Mouse (Mus musculus): ENCODE results near the gene Tmco5. TPM values are rescaled to one million over a fixed set of nuclear protein-coding genes. Genes with fewer than 3 reads are reported as not detected.
A peak's percentile ranks its signal among the peaks of the same experiment; 100 is the strongest.

Gene Tmco5
- not detected in 2 replicates for polyA plus RNA-seq (2015; fragmentation: Nextera tagmentation; extraction: Ambion mirVana)

DNA sequence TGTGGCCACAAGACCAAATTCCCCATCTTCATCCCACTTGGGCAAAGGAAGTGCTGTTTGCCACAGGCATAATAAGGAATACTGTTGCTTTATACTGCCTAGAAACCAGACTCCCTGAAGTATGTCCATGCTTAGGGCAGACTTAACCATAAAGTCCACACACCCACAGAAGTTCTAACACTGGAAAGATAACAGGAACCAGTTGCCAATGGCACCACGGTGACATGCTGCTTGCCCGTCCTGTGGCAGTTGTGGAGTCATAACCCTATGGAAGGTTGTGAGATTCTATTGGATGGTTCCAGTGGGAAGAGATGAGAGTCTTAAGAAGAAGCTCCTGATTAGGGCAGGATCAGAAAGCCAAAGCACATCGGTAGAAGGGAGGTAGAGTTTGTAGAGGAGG, at the start of gene Tmco5:
Tmco5 (plus strand) TSS at position 301 of the 400 bp plus-strand sequence.
- no peak within 1 kb of the TSS for H3K27ac ChIP-seq
- H3K4me3 ChIP-seq, result no peak within 1 kb of the TSS
- no peak within 1 kb of the TSS for H3K9ac ChIP-seq
- WGBS, result 78% methylated on average over 3 of the region's 3 CpGs
- H3K36me3 ChIP-seq, result no peaks in the 10 kb centered on the region
- H3K9me3 ChIP-seq (replicated peaks), result no peaks in the 10 kb centered on the region
- ATAC-seq (replicated peaks; ENCODE audit: insufficient number of reproducible peaks, insufficient read depth, low FRiP score, low read depth), result no peak
- H3K27me3 ChIP-seq, result no peaks in the 10 kb centered on the region
- no peaks in the 10 kb centered on the region for H3K4me1 ChIP-seq (replicated peaks)
- H3K4me2 ChIP-seq, result no peak within 1 kb of the TSS

DNA sequence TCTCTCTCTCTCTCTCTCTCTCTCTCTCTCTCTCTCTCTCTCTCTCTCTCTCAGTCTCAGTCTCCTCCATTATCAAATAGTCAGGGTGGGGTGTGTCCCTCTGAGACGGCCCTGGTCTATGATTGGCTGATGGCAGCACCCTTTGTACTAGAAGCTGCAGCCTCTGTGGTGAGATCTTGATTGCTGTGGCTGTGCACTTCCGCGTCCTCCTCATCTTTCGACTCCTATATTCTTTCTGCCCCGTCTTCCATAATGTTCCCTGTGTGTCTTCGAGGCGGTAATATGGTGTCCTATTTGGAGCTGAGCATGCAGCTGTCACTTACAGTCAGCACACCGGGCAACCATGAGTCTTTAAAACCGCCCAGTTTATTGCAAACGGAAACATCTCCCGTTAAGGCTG, 46.6 kb upstream of the Tmco5 start:
- no peaks in the 10 kb centered on the region for H3K9me3 ChIP-seq (replicated peaks)
- no peaks in the 10 kb centered on the region for H3K4me1 ChIP-seq (replicated peaks)
- no peak for ATAC-seq (replicated peaks; ENCODE audit: insufficient number of reproducible peaks, insufficient read depth, low FRiP score, low read depth)
- no peak overlapping the region for H3K9ac ChIP-seq
- no peak overlapping the region for H3K4me2 ChIP-seq
- no peaks in the 10 kb centered on the region for H3K27me3 ChIP-seq
- no peak overlapping the region for H3K27ac ChIP-seq
- 78% methylated on average over 11 of the region's 11 CpGs for WGBS
- no peak overlapping the region for H3K4me3 ChIP-seq
- no peaks in the 10 kb centered on the region for H3K36me3 ChIP-seq

DNA sequence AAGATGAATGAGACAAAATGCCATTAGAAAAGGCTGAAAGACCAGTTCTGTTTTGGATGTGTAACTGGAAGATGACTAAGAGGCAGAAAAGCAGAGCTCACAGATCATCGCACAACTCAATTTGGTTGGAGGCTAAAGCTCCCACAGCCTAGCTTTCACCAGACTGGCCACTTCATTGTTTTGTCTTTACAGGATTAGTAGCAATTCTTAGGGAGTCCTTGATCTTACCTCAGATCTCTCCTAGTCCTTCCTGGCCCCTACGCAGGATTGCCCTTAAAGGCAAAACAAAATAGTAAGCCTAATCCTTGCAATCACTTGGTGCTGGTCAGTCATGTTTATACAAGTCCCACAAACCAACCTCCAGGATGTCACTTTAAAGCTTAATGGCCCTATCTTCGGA, 40.7 kb upstream of the Tmco5 start:
- ATAC-seq (replicated peaks; ENCODE audit: insufficient number of reproducible peaks, insufficient read depth, low FRiP score, low read depth), result no peak
- no peaks in the 10 kb centered on the region for H3K4me1 ChIP-seq (replicated peaks)
- H3K4me3 ChIP-seq, result no peak overlapping the region
- H3K36me3 ChIP-seq, result no peaks in the 10 kb centered on the region
- no peak overlapping the region for H3K4me2 ChIP-seq
- H3K9me3 ChIP-seq (replicated peaks), result no peaks in the 10 kb centered on the region
- 59% methylated on average over 3 of the region's 3 CpGs for WGBS
- no peaks in the 10 kb centered on the region for H3K27me3 ChIP-seq
- H3K27ac ChIP-seq, result no peak overlapping the region
- no peak overlapping the region for H3K9ac ChIP-seq

DNA sequence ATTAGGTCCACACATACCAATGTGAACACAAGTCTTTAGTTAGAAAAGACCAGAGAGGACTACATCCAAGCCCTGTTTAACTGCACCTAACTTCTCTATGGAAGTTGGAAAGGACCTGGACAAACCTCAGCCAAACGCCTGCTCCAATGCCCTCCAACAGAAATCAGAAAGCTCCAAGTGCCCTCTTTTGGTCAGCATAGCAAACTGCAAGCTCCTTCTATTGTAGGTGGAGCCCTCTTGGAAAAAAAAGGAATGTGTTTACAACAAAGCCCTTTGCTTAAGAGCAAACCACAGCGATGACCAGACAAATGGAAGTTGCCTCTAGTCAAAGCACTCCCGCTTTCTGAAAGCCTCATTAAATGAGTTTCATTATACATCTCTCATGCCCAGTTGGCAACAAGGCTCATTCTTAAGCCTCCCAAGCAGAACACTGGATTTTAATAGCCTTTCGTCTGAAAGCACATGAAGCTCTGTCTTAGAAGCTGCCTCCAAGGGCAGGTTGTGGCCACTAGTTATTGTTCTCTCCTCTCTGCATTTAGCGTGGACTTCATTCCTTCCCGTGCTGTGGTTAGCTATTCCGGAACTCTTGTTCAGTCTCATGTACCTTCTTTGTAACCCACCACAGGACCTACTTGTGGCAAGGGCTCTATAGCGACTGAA, 39.8 kb upstream of the Tmco5 start:
- no peak overlapping the region for H3K9ac ChIP-seq
- no peaks in the 10 kb centered on the region for H3K36me3 ChIP-seq
- WGBS, result 39% methylated on average over 8 of the region's 8 CpGs
- peak overlapping the region; percentile 1; the same call in 1 of the 2 replicates for H3K4me2 ChIP-seq
- H3K27ac ChIP-seq, result no peak overlapping the region
- H3K27me3 ChIP-seq, result no peaks in the 10 kb centered on the region
- no peak for ATAC-seq (replicated peaks; ENCODE audit: insufficient number of reproducible peaks, insufficient read depth, low FRiP score, low read depth)
- no peaks in the 10 kb centered on the region for H3K4me1 ChIP-seq (replicated peaks)
- H3K9me3 ChIP-seq (replicated peaks), result no peaks in the 10 kb centered on the region
- H3K4me3 ChIP-seq, result no peak overlapping the region

DNA sequence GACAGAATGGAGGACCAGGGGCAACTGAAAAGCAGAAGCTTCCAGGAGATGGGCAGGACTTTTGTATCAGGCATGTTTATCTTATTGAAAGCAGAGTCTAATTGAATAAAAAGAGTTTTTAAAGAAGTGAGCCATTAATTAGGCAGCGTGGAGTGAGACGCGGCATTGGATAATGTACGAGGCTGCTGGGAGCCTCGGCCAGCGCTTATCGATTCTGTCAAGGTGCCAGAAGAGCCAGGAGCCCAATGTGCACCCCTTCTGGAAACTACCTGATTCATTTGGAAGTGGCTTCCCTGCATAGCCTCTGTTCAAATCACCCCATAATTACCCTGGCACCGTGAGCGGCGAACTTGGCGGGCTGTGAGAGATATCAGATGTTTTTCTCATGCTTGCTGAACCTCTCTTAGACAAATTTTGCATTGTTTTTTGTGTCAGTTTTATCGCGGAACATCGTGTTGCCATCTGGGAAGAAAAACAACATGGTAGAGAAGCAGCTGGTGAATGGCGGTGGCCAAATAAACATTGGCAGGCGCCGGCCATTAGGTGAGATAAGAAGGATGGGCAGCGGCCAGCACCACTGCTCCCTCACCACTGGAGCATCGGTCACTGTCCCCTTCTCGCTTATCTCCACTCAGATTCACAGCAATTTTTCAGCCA, 28.4 kb upstream of the Tmco5 start:
- Histone ChIP-seq H3K4me1 (replicated peaks) (peaks cover 8% of the 10 kb centered on the region), H3K27me3 (no peaks in the 10 kb centered on the region), H3K4me2 (no peak overlapping the region), H3K9ac (no peak overlapping the region), H3K9me3 (replicated peaks) (no peaks in the 10 kb centered on the region), H3K36me3 (no peaks in the 10 kb centered on the region), H3K27ac (no peak overlapping the region), H3K4me3 (no peak overlapping the region)
- ATAC-seq (replicated peaks; ENCODE audit: insufficient number of reproducible peaks, insufficient read depth, low FRiP score, low read depth), result no peak
- 68% methylated on average over 20 of the region's 20 CpGs for WGBS

DNA sequence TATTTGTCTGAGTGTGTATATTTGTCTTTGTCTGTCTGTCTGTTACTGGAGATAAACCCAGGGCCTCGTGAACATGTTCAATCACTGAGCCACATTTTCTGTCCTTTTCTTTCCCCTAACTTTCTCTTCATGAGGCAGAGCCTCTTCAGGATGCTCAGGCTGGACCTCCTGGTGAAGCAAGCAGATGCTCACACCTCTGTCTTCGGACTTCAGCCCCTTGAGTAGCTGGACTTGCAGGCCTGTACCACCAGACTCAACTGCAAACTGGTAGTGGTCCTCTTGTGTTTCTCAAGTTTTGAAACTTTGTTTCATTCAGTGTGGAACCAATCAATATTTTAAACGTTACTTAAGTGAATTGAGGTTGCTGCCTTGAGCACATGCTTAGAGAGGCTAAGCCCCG, 27.1 kb upstream of the Tmco5 start:
- no peak overlapping the region for H3K9ac ChIP-seq
- H3K27ac ChIP-seq, result no peak overlapping the region
- no peaks in the 10 kb centered on the region for H3K27me3 ChIP-seq
- peaks cover 8% of the 10 kb centered on the region for H3K4me1 ChIP-seq (replicated peaks)
- H3K4me3 ChIP-seq, result no peak overlapping the region
- H3K9me3 ChIP-seq (replicated peaks), result no peaks in the 10 kb centered on the region
- no peak for ATAC-seq (replicated peaks; ENCODE audit: insufficient number of reproducible peaks, insufficient read depth, low FRiP score, low read depth)
- H3K4me2 ChIP-seq, result no peak overlapping the region
- H3K36me3 ChIP-seq, result no peaks in the 10 kb centered on the region
- 67% methylated on average over 4 of the region's 4 CpGs for WGBS

DNA sequence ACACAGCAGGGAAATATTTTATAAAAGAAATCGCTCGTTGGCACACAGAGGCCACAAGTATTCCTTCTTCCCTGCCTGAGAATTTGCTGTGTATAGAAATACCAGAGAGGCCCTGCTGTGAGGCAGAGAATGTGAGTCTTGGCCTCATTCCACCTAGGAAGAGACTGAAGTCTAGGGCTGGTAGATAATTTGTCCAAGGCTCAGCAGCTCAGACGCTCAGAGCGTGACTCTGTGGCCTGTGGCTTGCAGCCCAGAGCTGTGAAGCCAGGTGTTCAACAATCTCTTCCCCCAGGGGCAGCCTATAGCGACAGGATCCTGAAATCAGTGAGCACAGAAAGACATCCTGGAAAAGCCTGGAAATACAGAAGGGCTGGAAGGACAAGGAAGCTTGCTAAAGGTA, 26.2 kb upstream of the Tmco5 start:
- no peak overlapping the region for H3K4me2 ChIP-seq
- peak; percentile 66 for ATAC-seq (replicated peaks; ENCODE audit: insufficient number of reproducible peaks, insufficient read depth, low FRiP score, low read depth)
- H3K4me3 ChIP-seq, result no peak overlapping the region
- H3K27me3 ChIP-seq, result no peaks in the 10 kb centered on the region
- no peak overlapping the region for H3K9ac ChIP-seq
- H3K4me1 ChIP-seq (replicated peaks), result peaks cover 8% of the 10 kb centered on the region
- no peaks in the 10 kb centered on the region for H3K36me3 ChIP-seq
- peak overlapping the region; percentile 40 for H3K27ac ChIP-seq
- no peaks in the 10 kb centered on the region for H3K9me3 ChIP-seq (replicated peaks)
- 10% methylated on average over 5 of the region's 5 CpGs for WGBS

DNA sequence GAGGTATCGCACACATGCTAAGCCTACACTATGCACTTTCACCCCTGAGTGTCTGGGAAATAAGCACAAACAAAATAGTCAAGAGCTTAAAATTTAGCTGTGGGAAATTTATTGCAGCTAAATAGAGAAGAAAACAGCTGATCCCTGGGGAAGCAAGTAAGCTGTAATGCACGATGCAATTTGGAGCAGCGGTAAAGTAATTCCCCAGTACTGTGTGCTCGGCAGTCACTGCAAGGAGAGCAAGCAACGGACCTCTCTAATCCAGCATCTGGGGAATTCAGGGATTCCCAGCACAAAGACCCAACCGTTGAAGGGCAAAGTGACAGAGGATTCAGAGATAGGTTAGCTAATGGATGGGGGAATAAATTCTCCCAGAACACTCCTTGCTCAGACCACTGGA, 19.8 kb upstream of the Tmco5 start:
- Histone ChIP-seq H3K9me3 (replicated peaks) (no peaks in the 10 kb centered on the region), H3K4me2 (no peak overlapping the region), H3K27me3 (no peaks in the 10 kb centered on the region), H3K27ac (no peak overlapping the region), H3K36me3 (no peaks in the 10 kb centered on the region), H3K4me3 (no peak overlapping the region), H3K4me1 (replicated peaks) (no peaks in the 10 kb centered on the region), H3K9ac (no peak overlapping the region)
- no peak for ATAC-seq (replicated peaks; ENCODE audit: insufficient number of reproducible peaks, insufficient read depth, low FRiP score, low read depth)
- whole genome bisulfite sequencing, result 69% methylated on average over 6 of the region's 6 CpGs

DNA sequence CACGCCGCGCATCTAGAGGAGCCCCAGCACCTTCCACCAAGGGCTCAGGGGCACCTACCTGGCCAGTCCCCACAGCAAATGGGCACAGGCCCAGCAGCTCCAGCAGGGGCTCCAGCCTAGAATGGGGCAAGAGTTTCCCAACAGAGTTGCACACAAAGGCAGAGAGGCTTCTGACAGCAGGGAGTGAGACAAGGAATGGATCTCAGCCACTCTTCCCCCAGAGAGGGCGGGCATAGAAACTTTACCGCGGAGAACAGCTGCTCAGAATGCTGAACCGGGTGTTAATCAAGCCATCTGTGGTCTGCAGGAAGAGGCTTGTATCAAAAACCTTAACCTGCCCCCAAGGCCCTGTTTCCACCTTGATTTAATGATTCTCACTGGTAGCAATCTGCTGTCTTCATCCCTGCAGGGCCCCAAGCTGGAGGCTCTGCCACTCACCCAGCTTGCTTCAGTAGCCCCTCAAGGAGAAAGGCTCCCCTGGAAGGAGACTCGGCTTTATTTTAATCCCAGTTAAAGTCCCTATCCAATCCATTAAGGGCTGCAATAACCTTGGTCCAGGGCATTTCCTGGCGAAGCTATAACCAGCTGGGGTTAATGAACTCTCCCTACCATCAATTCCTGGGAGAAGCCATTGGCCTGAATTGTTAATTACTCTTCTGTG, 1.4 kb upstream of the Tmco5 start:
- Histone ChIP-seq H3K4me3 (no peak overlapping the region), H3K27me3 (no peaks in the 10 kb centered on the region), H3K27ac (no peak overlapping the region), H3K4me2 (no peak overlapping the region), H3K4me1 (replicated peaks) (no peaks in the 10 kb centered on the region), H3K9ac (no peak overlapping the region), H3K9me3 (replicated peaks) (no peaks in the 10 kb centered on the region), H3K36me3 (no peaks in the 10 kb centered on the region)
- ATAC-seq (replicated peaks; ENCODE audit: insufficient number of reproducible peaks, insufficient read depth, low FRiP score, low read depth), result no peak
- WGBS, result 51% methylated on average over 9 of the region's 9 CpGs

DNA sequence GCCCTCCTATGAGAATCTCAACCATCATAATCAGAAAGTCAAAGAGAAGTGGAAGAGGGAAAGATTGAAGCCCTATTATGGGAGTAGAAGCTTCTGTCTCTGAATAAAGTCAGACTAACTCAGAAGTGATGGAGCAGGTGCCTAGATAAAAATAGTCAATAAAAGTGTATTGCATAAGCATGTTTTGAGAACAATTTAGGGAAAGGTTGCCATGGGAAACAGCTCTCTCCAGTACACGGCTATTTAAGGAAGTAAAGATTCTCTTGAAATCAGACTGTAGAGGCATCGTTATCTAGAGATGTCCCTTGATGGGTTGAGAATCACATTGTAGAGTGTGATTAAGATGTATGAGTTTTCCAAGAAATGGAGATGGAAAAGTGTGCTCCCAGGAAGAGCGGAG, 1.2 kb downstream of the Tmco5 start:
- Histone ChIP-seq H3K4me1 (replicated peaks) (no peaks in the 10 kb centered on the region), H3K9ac (no peak overlapping the region), H3K4me3 (no peak overlapping the region), H3K4me2 (no peak overlapping the region), H3K27ac (no peak overlapping the region), H3K9me3 (replicated peaks) (no peaks in the 10 kb centered on the region), H3K27me3 (no peaks in the 10 kb centered on the region), H3K36me3 (no peaks in the 10 kb centered on the region)
- no peak for ATAC-seq (replicated peaks; ENCODE audit: insufficient number of reproducible peaks, insufficient read depth, low FRiP score, low read depth)
- WGBS, result 83% methylated on average over 3 of the region's 3 CpGs

DNA sequence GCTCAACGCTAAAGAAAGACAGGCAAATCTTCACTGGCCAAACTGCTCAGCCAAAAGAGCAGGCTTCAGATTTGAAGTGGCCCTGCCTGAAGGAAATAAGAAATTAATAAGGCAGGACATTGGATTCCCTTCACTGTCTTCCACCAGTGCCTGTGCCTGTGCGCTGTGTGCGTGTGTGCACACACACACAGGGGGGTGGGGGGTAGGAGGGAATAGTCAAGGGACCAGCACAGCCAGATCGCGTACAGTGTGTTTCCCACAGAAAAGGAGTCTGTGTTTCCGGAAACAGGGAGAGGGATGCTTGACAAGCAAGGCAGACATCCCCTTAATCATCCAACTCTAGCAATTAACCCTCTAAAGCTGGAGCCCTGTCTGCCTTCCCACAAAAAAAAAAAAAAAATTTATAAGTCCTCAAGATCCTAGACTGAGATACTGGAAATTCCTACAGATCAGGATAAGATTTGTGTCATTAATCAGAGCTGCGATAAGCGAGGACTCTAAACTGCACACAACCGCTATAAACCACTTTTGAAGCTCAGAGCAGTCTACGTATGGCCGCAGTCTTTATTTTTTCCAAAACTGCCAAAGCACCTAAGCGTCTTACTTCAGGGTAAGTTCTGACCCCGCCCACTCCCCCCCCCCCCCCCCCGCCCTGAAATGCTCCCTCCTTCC, 15.0 kb downstream of the Tmco5 start:
- peaks cover 10% of the 10 kb centered on the region; the same call in 1 of the 2 replicates for H3K27me3 ChIP-seq
- no peaks in the 10 kb centered on the region for H3K36me3 ChIP-seq
- peaks cover 4% of the 10 kb centered on the region; the same call in 1 of the 2 replicates for H3K4me1 ChIP-seq (replicated peaks)
- peak overlapping the region; percentile 69 for H3K4me2 ChIP-seq
- H3K9ac ChIP-seq, result no peak overlapping the region
- no peaks in the 10 kb centered on the region for H3K9me3 ChIP-seq (replicated peaks)
- 36% methylated on average over 13 of the region's 14 CpGs for WGBS
- H3K27ac ChIP-seq, result no peak overlapping the region
- ATAC-seq (replicated peaks; ENCODE audit: insufficient number of reproducible peaks, insufficient read depth, low FRiP score, low read depth), result no peak
- H3K4me3 ChIP-seq, result peak overlapping the region; percentile 36

Measured in heart, embryonic 15.5 days (tissue).